Mouse (Mus musculus): ENCODE measurements around the gene Lcp2.
"Not testable (repeated sequence)": the region's sequence is repeated elsewhere in the genome, so short reads cannot be mapped to it uniquely, and the experiment has no call there.

Gene Lcp2

DNA sequence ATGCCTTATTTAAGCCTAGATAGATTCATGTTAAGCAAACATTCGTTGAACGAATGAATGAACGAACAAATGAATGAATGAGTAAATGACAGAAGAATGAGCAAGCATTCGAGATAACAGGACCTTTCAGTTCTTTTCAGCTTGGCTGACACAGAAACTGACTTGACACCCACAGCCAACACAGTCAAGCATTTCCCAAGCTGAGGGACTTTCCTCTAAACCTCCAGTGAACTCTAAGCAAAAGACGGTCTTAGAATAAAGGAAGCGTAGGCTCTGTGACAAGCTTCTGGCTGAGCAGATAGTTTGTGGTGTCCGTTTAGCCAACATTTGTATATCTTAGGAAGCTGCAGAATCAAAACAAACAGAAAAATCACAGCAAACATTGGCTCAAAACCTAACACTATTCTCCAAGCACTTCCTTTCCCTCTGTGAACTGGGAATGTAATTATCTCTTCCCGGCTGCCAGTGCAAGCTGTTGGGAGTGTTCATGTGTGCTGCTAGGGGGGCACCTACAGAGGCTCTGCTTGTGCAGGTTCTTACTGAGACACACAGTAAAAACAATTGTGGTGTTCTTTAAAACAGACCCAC, 39.5 kb downstream of the Lcp2 start:
- DNase-seq (ENCODE audit: low read depth, low spot score) = no peak

- DNase-seq (ENCODE audit: low read depth, low spot score) = no peak
Observed at GRCm38 (mm10) chr11:34087064-34087463, 40.3 kb downstream of the Lcp2 start.

- peak; percentile 85 for DNase-seq (ENCODE audit: low read depth, low spot score)
Observed at GRCm38 (mm10) chr11:34098422-34098821, 51.7 kb downstream of the Lcp2 start, which contains the start of gene 4930469K13Rik. TSS of gene 4930469K13Rik (minus strand) at chr11:34098554.

GRCm38 (mm10) chr11:34101827-34102226, 55.1 kb downstream of the Lcp2 start:
- DNase-seq (ENCODE audit: low read depth, low spot score) = no peak

- no peak for DNase-seq (ENCODE audit: low read depth, low spot score)
Observed at GRCm38 (mm10) chr11:34104919-34105318, 58.2 kb downstream of the Lcp2 start.

- DNase-seq (ENCODE audit: low read depth, low spot score) = no peak
Observed at GRCm38 (mm10) chr11:34109260-34109659, 62.5 kb downstream of the Lcp2 start.

DNA sequence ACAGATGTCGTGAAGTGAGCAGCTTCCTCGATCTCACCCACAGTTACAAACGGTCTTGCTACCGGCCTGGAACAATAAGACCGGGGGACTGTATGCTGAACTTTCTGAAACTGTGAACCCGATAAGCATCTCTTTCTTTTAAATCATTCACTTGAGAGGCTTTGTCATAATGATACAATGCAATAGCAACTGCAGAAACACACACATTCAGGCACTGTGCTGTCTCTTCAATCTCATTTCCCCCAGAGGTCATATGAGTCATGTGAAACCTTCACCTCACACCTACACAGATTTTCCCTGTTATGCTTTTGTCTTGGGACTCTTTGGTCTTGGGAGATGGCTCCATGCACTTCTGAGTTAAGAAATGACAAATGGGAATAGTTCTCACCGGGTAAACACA, 65.2 kb downstream of the Lcp2 start:
- DNase-seq (ENCODE audit: low read depth, low spot score) = no peak

DNA sequence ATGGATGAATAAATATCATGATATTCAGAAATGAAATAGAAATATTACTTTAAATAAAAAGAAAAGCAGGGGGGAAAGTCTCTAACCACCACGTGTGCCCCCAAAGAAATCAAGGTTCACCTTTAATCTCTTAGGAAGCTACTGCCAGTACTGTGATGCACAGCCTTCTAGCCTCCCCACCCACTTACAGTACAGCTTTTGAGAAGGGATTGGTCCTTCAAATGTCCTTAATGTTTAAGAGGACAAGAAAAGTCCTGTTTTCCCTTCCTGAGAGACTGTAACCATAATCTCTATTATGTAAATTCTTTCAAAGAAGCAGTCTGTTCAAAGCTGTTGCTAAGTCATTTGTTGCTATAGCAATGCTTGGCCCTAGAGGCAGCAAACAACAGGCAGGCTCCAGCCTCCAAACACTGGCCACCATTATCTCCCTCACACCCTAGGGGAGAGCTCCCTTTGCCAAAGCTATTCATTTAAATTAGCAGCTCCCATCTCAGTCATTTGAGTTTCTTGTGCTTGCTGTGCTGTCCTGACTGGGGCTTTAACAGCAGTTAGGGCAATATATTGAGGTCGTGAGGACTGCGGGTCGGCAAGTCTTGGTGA, 66.2 kb downstream of the Lcp2 start:
- peak; percentile 81 for DNase-seq (ENCODE audit: low read depth, low spot score)

DNA sequence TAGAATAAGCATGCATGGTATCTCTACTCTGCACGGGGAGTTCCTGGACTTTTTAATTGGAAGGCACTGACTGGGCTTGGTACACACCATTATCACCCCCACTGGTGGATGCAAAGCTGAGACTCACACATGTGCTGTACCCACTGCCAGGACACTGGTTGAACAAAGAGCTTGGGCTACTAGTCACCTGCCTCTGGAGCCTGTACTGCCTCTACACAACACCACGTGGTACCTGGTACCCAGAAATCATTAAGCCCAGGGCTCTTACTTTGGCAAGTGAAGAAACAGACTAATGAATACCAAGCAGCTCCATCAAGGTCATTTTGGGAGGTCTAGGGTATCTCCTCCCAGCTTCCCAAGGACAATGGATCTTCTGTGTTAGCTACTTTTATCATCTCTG, 67.0 kb downstream of the Lcp2 start:
- peak; percentile 8 for DNase-seq (ENCODE audit: low read depth, low spot score)

DNA sequence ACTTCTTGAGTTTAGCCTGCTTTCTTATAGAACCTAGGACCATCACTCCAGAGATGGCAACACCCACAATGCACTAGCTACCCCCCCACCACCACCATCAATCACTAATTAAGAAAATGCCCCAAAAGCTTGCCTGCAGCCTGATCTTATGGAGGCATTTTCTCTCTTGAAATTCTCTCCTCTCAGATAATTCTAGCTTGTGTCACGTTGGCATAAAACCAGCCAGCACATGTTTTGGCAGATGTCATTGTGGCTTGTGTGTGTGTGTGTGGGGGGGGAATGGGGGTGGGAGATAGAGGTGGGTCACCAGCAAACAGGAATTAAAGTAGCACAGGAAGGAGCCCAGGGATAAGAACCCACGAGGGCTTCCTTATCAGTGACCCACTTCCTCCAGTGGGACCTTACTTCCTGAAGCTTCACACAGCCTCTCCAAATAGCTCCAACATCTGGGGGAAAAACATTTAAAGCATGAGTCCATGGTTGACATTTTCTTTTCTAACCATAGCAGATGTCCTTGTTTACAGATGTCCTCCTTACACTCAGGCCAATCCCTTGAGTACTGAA, 69.9 kb downstream of the Lcp2 start:
- no peak for DNase-seq (ENCODE audit: low read depth, low spot score)

DNA sequence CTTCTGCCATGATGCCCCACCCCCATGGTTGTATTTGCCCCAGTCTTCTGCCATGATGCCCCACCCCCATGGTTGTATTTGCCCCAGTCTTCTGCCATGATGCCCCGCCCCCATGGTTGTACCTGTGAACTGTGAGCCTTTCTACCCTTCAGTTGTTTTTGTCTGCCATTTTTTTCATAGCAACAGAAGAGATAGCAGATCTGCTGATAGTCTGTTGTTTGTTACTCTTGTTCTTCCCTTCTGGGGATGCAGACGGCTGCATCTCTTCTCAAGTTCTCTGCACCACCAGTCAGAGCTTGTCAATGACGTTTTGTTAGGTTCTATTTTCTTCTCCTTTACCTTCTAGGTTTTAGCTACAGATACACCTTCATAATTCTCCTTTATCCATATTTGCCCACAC, 70.9 kb downstream of the Lcp2 start:
- no peak for DNase-seq (ENCODE audit: low read depth, low spot score)

DNA sequence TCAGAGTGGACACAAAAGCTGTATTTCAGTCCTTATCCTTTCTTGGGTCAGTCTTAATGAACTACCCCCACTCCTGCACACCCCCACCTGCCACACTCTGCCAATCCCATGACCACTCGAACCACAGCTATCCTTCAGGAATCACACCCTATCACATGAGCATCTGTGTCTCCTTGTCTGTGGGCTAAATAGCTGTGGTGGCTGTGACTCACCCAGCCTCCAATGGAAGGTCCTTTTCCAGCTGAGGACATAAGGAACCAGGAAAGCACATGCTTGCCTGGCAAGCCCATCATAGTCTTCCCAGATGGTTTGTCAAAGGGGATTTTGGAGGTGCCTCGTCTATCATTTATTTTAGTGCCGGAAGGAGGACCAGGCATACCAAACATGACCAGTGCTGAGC, 71.6 kb downstream of the Lcp2 start:
- DNase-seq (ENCODE audit: low read depth, low spot score) = no peak

DNA sequence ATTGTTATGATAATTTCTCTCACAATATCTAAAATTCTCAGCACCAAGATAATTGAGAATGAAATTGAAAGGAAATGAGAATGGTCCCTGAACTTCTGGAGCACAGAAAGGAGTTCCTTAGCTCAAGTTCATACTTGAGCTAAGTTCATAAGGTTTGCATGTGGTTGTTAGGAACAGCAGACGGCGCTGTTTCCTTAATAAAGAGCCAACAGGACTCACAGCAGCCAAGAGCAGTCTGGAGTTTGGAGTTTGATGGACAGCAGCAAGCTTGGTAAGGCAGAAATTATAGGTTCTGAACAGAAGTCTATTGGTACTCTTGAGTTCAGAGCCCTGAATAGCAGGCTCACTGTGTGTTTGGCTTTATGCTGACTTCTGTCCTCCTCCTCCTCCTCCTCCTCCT, 76.4 kb downstream of the Lcp2 start:
- peak; percentile 65 for DNase-seq (ENCODE audit: low read depth, low spot score)

GRCm38 (mm10) chr11:34124852-34125251, 78.1 kb downstream of the Lcp2 start:
- no peak for DNase-seq (ENCODE audit: low read depth, low spot score)

- not testable (repeated sequence) for DNase-seq (ENCODE audit: low read depth, low spot score)
Observed at GRCm38 (mm10) chr11:34125727-34126126, 79.0 kb downstream of the Lcp2 start.

- DNase-seq (ENCODE audit: low read depth, low spot score) = no peak
Observed at GRCm38 (mm10) chr11:34128412-34128811, 81.7 kb downstream of the Lcp2 start.

- DNase-seq (ENCODE audit: low read depth, low spot score) = no peak
Observed at GRCm38 (mm10) chr11:34139296-34139695, 92.6 kb downstream of the Lcp2 start.

Data from ES-CJ7 (cell line).